Mouse (Mus musculus) heart, embryonic 16.5 days (tissue): ENCODE results near the gene Reck. TPM values are rescaled to one million over a fixed set of nuclear protein-coding genes. Genes with fewer than 3 reads are reported as not detected.

Experiments
- ATAC-seq: fragments of 200-750 bp; cut with Nextera tagmentation; replicated peaks from 2 replicates; pipeline ENCODE4 v1.8.0; 2017; ENCODE audit warnings: moderate number of reproducible peaks; ENCODE audit not compliant: insufficient read depth, low FRiP score; ENCODE audit errors: extremely low read depth
- H3K27ac ChIP-seq: fragments of 300-500 bp; sonication (generic); 2 replicates; pipeline ENCODE4 v1.5.1; 2014; ENCODE audit warnings: mild to moderate bottlenecking, low read length, control low read depth, moderate library complexity
- H3K27me3 ChIP-seq: fragments of 300-500 bp; sonication (generic); 2 replicates; pipeline ENCODE4 v1.6.1; 2014; ENCODE audit warnings: low read length, mixed read lengths; ENCODE audit not compliant: control insufficient read depth, insufficient read depth
- H3K36me3 ChIP-seq: fragments of 300-500 bp; sonication (generic); 2 replicates; pipeline ENCODE4 v1.6.1; 2014; ENCODE audit not compliant: control insufficient read depth, insufficient read depth
- H3K4me1 ChIP-seq: fragments of 300-500 bp; sonication (generic); 2 replicates; pipeline ENCODE4 v1.6.1; 2014; ENCODE audit warnings: low read length, mixed read lengths; ENCODE audit not compliant: control insufficient read depth, insufficient read depth
- H3K4me2 ChIP-seq: fragments of 300-500 bp; sonication (generic); 2 replicates; pipeline ENCODE4 v1.6.1; 2014; ENCODE audit warnings: low read depth, mild to moderate bottlenecking, control low read depth, low read length
- H3K4me3 ChIP-seq: fragments of 300-500 bp; sonication (generic); 2 replicates; pipeline ENCODE4 v1.5.1; 2014; ENCODE audit warnings: mild to moderate bottlenecking, control low read depth, low read length
- H3K9ac ChIP-seq: fragments of 300-500 bp; sonication (generic); 2 replicates; pipeline ENCODE4 v1.6.1; 2014; ENCODE audit warnings: low read length, control low read depth
- H3K9me3 ChIP-seq: fragments of 300-500 bp; sonication (generic); replicated peaks from 2 replicates; pipeline ENCODE4 v1.6.1; 2016; ENCODE audit warnings: low read length; ENCODE audit not compliant: control insufficient read depth
- WGBS: fragments of 180-500 bp; shearing (Covaris S2); extraction: QIAGEN DNeasy Blood & Tissue Kit; methylation state at CpG from one replicate; pipeline ENCODE4 v1.1.7; 2014; 5-methylcytosine and 5-hydroxymethylcytosine counted together
- polyA plus RNA-seq: library from polyadenylated mRNA; unstranded; fragments of >200 nt; fragmentation: Nextera tagmentation; extraction: Ambion mirVana; gene quantifications from 2 replicates; pipeline ENCODE4 v1.2.1, GENCODE M21; 2015

Gene Reck
- polyA plus RNA-seq, 1 experiment from 2014 or later, result 8.9 TPM

- peak overlapping the region; percentile 66 for H3K4me3 ChIP-seq
- H3K9me3 ChIP-seq, result no peaks in the 10 kb centered on the region
- H3K4me1 ChIP-seq, result peaks cover 13% of the 10 kb centered on the region
- peak overlapping the region; percentile 95 for H3K4me2 ChIP-seq
- peak overlapping the region; percentile 75 for H3K9ac ChIP-seq
- no peaks in the 10 kb centered on the region for H3K27me3 ChIP-seq
- no peaks in the 10 kb centered on the region for H3K36me3 ChIP-seq
- WGBS, result under 1% methylated on average over 26 of the region's 26 CpGs
- ATAC-seq, result peak; percentile 44
- peak overlapping the region; percentile 50 for H3K27ac ChIP-seq
Observed at GRCm38 (mm10) chr4:43957846-43958461, 82.6 kb downstream of the Reck start.

GRCm38 (mm10) chr4:43959523-43960179, 84.3 kb downstream of the Reck start:
- Histone ChIP-seq H3K4me3 (peak overlapping the region; percentile 11; the same call in 1 of the 2 replicates), H3K27ac (no peak overlapping the region), H3K36me3 (no peaks in the 10 kb centered on the region), H3K9me3 (no peaks in the 10 kb centered on the region), H3K4me2 (peak overlapping the region; percentile 95), H3K4me1 (peaks cover 21% of the 10 kb centered on the region), H3K9ac (peak overlapping the region; percentile 30), H3K27me3 (no peaks in the 10 kb centered on the region)
- 49% methylated on average over 9 of the region's 9 CpGs for WGBS
- no peak for ATAC-seq

- no peak overlapping the region for H3K9ac ChIP-seq
- H3K4me1 ChIP-seq, result peaks cover 22% of the 10 kb centered on the region
- H3K9me3 ChIP-seq, result no peaks in the 10 kb centered on the region
- H3K27ac ChIP-seq, result no peak overlapping the region
- H3K4me3 ChIP-seq, result no peak overlapping the region
- no peaks in the 10 kb centered on the region for H3K27me3 ChIP-seq
- WGBS, result 68% methylated on average over 6 of the region's 6 CpGs
- no peaks in the 10 kb centered on the region for H3K36me3 ChIP-seq
- H3K4me2 ChIP-seq, result peak overlapping the region; percentile 95
- ATAC-seq, result no peak
Observed at GRCm38 (mm10) chr4:43960207-43960606, 84.9 kb downstream of the Reck start.

GRCm38 (mm10) chr4:43964326-43964833, 89.0 kb downstream of the Reck start:
- Histone ChIP-seq H3K4me3 (no peak overlapping the region), H3K9me3 (no peaks in the 10 kb centered on the region), H3K27me3 (no peaks in the 10 kb centered on the region), H3K36me3 (no peaks in the 10 kb centered on the region), H3K4me2 (no peak overlapping the region), H3K4me1 (peaks cover 22% of the 10 kb centered on the region), H3K9ac (0 out of 2 replicates have a peak overlapping the region, but pooled peaks have one; percentile 3), H3K27ac (no peak overlapping the region)
- no peak for ATAC-seq
- 24% methylated on average over 2 of the region's 2 CpGs for WGBS

- Histone ChIP-seq H3K27me3 (no peaks in the 10 kb centered on the region), H3K4me2 (no peak overlapping the region), H3K27ac (no peak overlapping the region), H3K9ac (no peak overlapping the region), H3K36me3 (no peaks in the 10 kb centered on the region), H3K4me1 (peaks cover 21% of the 10 kb centered on the region), H3K9me3 (no peaks in the 10 kb centered on the region), H3K4me3 (no peak overlapping the region)
- no peak for ATAC-seq
- WGBS, result 42% methylated on average over 4 of the region's 4 CpGs
Observed at GRCm38 (mm10) chr4:43964951-43965684, 89.8 kb downstream of the Reck start.

GRCm38 (mm10) chr4:43965856-43966535, 90.7 kb downstream of the Reck start:
- H3K4me1 ChIP-seq, result peaks cover 21% of the 10 kb centered on the region

GRCm38 (mm10) chr4:43968650-43969049, 93.3 kb downstream of the Reck start:
- H3K27ac ChIP-seq, result peak overlapping the region; percentile 32
- ATAC-seq, result no peak
- no peak overlapping the region for H3K4me2 ChIP-seq
- 58% methylated on average over 13 of the region's 13 CpGs for WGBS
- no peak overlapping the region for H3K9ac ChIP-seq
- H3K4me3 ChIP-seq, result no peak overlapping the region
- H3K9me3 ChIP-seq, result no peaks in the 10 kb centered on the region
- no peaks in the 10 kb centered on the region for H3K36me3 ChIP-seq
- peaks cover 37% of the 10 kb centered on the region for H3K4me1 ChIP-seq
- H3K27me3 ChIP-seq, result no peaks in the 10 kb centered on the region

More at GRCm38 (mm10) chr4:43965856-43966535, 90.7 kb downstream of the Reck start:
- no peak overlapping the region for H3K4me3 ChIP-seq
- H3K27ac ChIP-seq, result no peak overlapping the region
- H3K36me3 ChIP-seq, result no peaks in the 10 kb centered on the region
- no peak for ATAC-seq
- H3K27me3 ChIP-seq, result no peaks in the 10 kb centered on the region
- no peak overlapping the region for H3K9ac ChIP-seq
- H3K9me3 ChIP-seq, result no peaks in the 10 kb centered on the region
- no peak overlapping the region for H3K4me2 ChIP-seq
- WGBS, result 85% methylated on average over 7 of the region's 7 CpGs

- ATAC-seq, result no peak
- no peaks in the 10 kb centered on the region for H3K36me3 ChIP-seq
- WGBS, result 24% methylated on average over 4 of the region's 4 CpGs
- H3K27ac ChIP-seq, result no peak overlapping the region
- no peak overlapping the region for H3K4me2 ChIP-seq
- no peak overlapping the region for H3K9ac ChIP-seq
- H3K9me3 ChIP-seq, result no peaks in the 10 kb centered on the region
- H3K27me3 ChIP-seq, result no peaks in the 10 kb centered on the region
- H3K4me1 ChIP-seq, result peaks cover 33% of the 10 kb centered on the region
- H3K4me3 ChIP-seq, result no peak overlapping the region
Observed at GRCm38 (mm10) chr4:43969373-43969772, 94.0 kb downstream of the Reck start.
